Mouse (Mus musculus) embryonic fibroblast, embryonic 13.5 days (primary cell): ENCODE results near the gene Fam76a. TPM values are rescaled to one million over a fixed set of nuclear protein-coding genes. Genes with fewer than 3 reads are reported as not detected.

Experiments used
- H3K27ac ChIP-seq: 2 replicates; pipeline ENCODE4 v1.5.1; 2012; ENCODE audit warnings: low read length, control low read depth, inconsistent platforms; ENCODE audit not compliant: insufficient read depth
- H3K4me1 ChIP-seq: 2 replicates; pipeline ENCODE4 v1.6.1; 2011; ENCODE audit warnings: low read length; ENCODE audit not compliant: control insufficient read depth, insufficient read depth
- H3K4me3 ChIP-seq: 2 replicates; pipeline ENCODE4 v1.5.1; 2011; ENCODE audit warnings: mild to moderate bottlenecking, control low read depth, low read length; ENCODE audit not compliant: insufficient read depth
- CTCF ChIP-seq: IDR thresholded peaks from 2 replicates; pipeline ENCODE4 v1.5.1; 2011; ENCODE audit warnings: mild to moderate bottlenecking, control low read depth, low read length, moderate library complexity, borderline replicate concordance; ENCODE audit not compliant: insufficient read depth
- POLR2A ChIP-seq: IDR thresholded peaks from 2 replicates; pipeline ENCODE4 v1.6.1; 2011; ENCODE audit warnings: low read depth, mild to moderate bottlenecking, control low read depth, low read length, moderate library complexity
- polyA plus RNA-seq: library from polyadenylated mRNA; stranded (reverse); fragments of >200 nt; gene quantifications from 2 replicates; pipeline ENCODE4 v1.2.4, GENCODE M21; 2011; ENCODE audit warnings: low read depth; ENCODE audit not compliant: missing spikeins, insufficient read length

The Fam76a gene
- polyA plus RNA-seq, 1 experiment: 38.8 TPM

GRCm38 (mm10) chr4:132904071-132904470 lies 18.3 kb downstream of the Fam76a start:
- H3K27ac ChIP-seq: no peak overlapping the region
- H3K4me3 ChIP-seq: no peak overlapping the region
- TF ChIP-seq CTCF (no peak), POLR2A (no peak)
- no peaks in the 10 kb centered on the region for H3K4me1 ChIP-seq

- Histone ChIP-seq H3K27ac (no peak overlapping the region), H3K4me3 (no peak overlapping the region), H3K4me1 (no peaks in the 10 kb centered on the region)
- no peak for TF ChIP-seq CTCF
- no peak for TF ChIP-seq POLR2A
Observed at GRCm38 (mm10) chr4:132898197-132898596, 24.2 kb downstream of the Fam76a start.

GRCm38 (mm10) chr4:132894402-132894801 lies 28.0 kb downstream of the Fam76a start:
- TF ChIP-seq POLR2A (no peak), CTCF (no peak)
- no peak overlapping the region for H3K4me3 ChIP-seq
- H3K4me1 ChIP-seq: no peaks in the 10 kb centered on the region
- H3K27ac ChIP-seq: no peak overlapping the region

GRCm38 (mm10) chr4:132884844-132885374 lies 37.4 kb downstream of the Fam76a start:
- Histone ChIP-seq H3K4me3 (peak overlapping the region; percentile 86), H3K27ac (peak overlapping the region; percentile 5; the same call in 1 of the 2 replicates), H3K4me1 (peaks cover 6% of the 10 kb centered on the region)
- TF ChIP-seq POLR2A (no peak), CTCF (no peak)

- TF ChIP-seq CTCF (no peak), POLR2A (peak; percentile 96)
- Histone ChIP-seq H3K27ac (peak within 1 kb of the TSS; percentile 22), H3K4me1 (peaks cover 6% of the 10 kb centered on the region), H3K4me3 (peak within 1 kb of the TSS; percentile 86)
Observed at GRCm38 (mm10) chr4:132884064-132884843, 38.1 kb downstream of the Fam76a start, which contains the start of gene Stx12. Gene Stx12 (minus strand): TSS chr4:132884509.

GRCm38 (mm10) chr4:132883561-132884063 lies 38.7 kb downstream of the Fam76a start:
- H3K4me3 ChIP-seq: peak overlapping the region; percentile 86
- peaks cover 6% of the 10 kb centered on the region for H3K4me1 ChIP-seq
- peak overlapping the region; percentile 22 for H3K27ac ChIP-seq
- TF ChIP-seq CTCF (no peak), POLR2A (no peak)

GRCm38 (mm10) chr4:132874363-132875097 lies 47.8 kb downstream of the Fam76a start:
- no peak for TF ChIP-seq CTCF
- no peak for TF ChIP-seq POLR2A
- Histone ChIP-seq H3K27ac (no peak overlapping the region), H3K4me3 (no peak overlapping the region), H3K4me1 (no peaks in the 10 kb centered on the region)

GRCm38 (mm10) chr4:132873481-132874362 lies 48.6 kb downstream of the Fam76a start:
- no peaks in the 10 kb centered on the region for H3K4me1 ChIP-seq
- no peak overlapping the region for H3K27ac ChIP-seq
- TF ChIP-seq CTCF: no peak
- no peak for TF ChIP-seq POLR2A
- H3K4me3 ChIP-seq: no peak overlapping the region

- TF ChIP-seq CTCF (no peak), POLR2A (no peak)
- Histone ChIP-seq H3K4me1 (no peaks in the 10 kb centered on the region), H3K4me3 (no peak overlapping the region), H3K27ac (no peak overlapping the region)
Observed at GRCm38 (mm10) chr4:132871116-132871515, 51.2 kb downstream of the Fam76a start.
